Mouse (Mus musculus) CH12.LX (cell line): ENCODE results near the gene Ring1.

ENCODE experiments used
- CTCF ChIP-seq, 2 experiments: IDR thresholded peaks in 1 of 2; conservative IDR thresholded peaks in 1 of 2; 2 replicates each; pipeline ENCODE4 v1.5.1; 2011 to 2012; ENCODE audit warnings: low read depth in 2 of 2, low read length in 2 of 2, improper control_type of control experiment in 1 of 2, inconsistent platforms in 1 of 2, mild to moderate bottlenecking in 1 of 2, moderate library complexity in 1 of 2
- E2F4 ChIP-seq: IDR thresholded peaks from 2 replicates; pipeline ENCODE4 v1.6.1; 2011; ENCODE audit warnings: low read depth, low read length, improper control_type of control experiment; ENCODE audit not compliant: insufficient replicate concordance
- EP300 ChIP-seq: IDR thresholded peaks from 2 replicates; pipeline ENCODE4 v1.6.1; 2011; ENCODE audit warnings: low read length, improper control_type of control experiment
- MAX ChIP-seq: IDR thresholded peaks from 2 replicates; pipeline ENCODE4 v1.6.1; 2011; ENCODE audit warnings: low read length, improper control_type of control experiment
- MAZ ChIP-seq: IDR thresholded peaks from 2 replicates; pipeline ENCODE4 v1.6.1; 2012; ENCODE audit warnings: low read depth, mild to moderate bottlenecking, inconsistent platforms, low read length, improper control_type of control experiment, moderate library complexity
- MYC ChIP-seq: IDR thresholded peaks from 2 replicates; pipeline ENCODE4 v1.6.1; 2011; ENCODE audit warnings: low read depth, mild to moderate bottlenecking, improper control_type of control experiment, low read length
- POLR2A ChIP-seq: IDR thresholded peaks from 2 replicates; pipeline ENCODE4 v1.6.1; 2011; ENCODE audit warnings: low read depth, mild to moderate bottlenecking, improper control_type of control experiment, low read length
- SMC3 ChIP-seq: IDR thresholded peaks from 2 replicates; pipeline ENCODE4 v1.6.1; 2011; ENCODE audit warnings: low read depth, low read length, improper control_type of control experiment

- TF ChIP-seq EP300 (no peak), POLR2A (peak; percentile 83), CTCF (conservative IDR thresholded peaks at IDR 0.05 in 1 of 2, IDR thresholded peaks at IDR 0.05 in 1 of 2; ENCODE audit: low read depth in 2 of 2, low read length in 2 of 2) (no peak), SMC3 (no peak), E2F4 (no peak), MAZ (no peak), MAX (peak; percentile 75), MYC (0 out of 2 replicates have a peak, but pooled peaks have one; percentile 12)
Observed at GRCm38 (mm10) chr17:34024317-34024821, at the start of gene Ring1.
